Mouse (Mus musculus) ES-Bruce4 (cell line): Measurements from ENCODE around the gene Aip.

Experiments
- CTCF ChIP-seq: IDR thresholded peaks from one replicate; pipeline ENCODE4 v1.8.1; 2011; ENCODE audit warnings: low read depth, low read length
- EP300 ChIP-seq: IDR thresholded peaks from 2 replicates; pipeline ENCODE4 v1.6.1; 2011; ENCODE audit warnings: low read depth, low read length; ENCODE audit not compliant: insufficient read depth
- POLR2A ChIP-seq: IDR thresholded peaks from one replicate; pipeline ENCODE4 v1.8.1; 2011; ENCODE audit warnings: low read length; ENCODE audit not compliant: insufficient read depth

- no peak for TF ChIP-seq POLR2A
- TF ChIP-seq CTCF, result no peak
- TF ChIP-seq EP300, result no peak
These were observed 52.8 kb downstream of the Aip start for GRCm38 (mm10) chr19:4072706-4073424.
